Mouse (Mus musculus) hindbrain, embryonic 11.5 days (tissue): Measurements from ENCODE around the gene Opcml. TPM values are rescaled to one million over a fixed set of nuclear protein-coding genes. Genes with fewer than 3 reads are reported as not detected.

Experiments used
- ATAC-seq: fragments of 200-750 bp; cut with Nextera tagmentation; 2 replicates; pipeline ENCODE4 v1.8.0; 2017; ENCODE audit warnings: mild to moderate bottlenecking, moderate TSS enrichment, moderate library complexity; ENCODE audit not compliant: low FRiP score
- DNase-seq: peaks from one replicate; pipeline ENCODE4 v3.0.0-alpha.2; 2015; ENCODE audit warnings: low spot score
- H3K27ac ChIP-seq: fragments of 300-500 bp; sonication (generic); 2 replicates; pipeline ENCODE4 v1.5.1; 2014; ENCODE audit warnings: mild to moderate bottlenecking, low read depth, low read length
- H3K27me3 ChIP-seq: fragments of 300-500 bp; sonication (generic); 2 replicates; pipeline ENCODE4 v1.6.1; 2014; ENCODE audit warnings: mild to moderate bottlenecking, low read length, moderate library complexity, mixed read lengths; ENCODE audit not compliant: control insufficient read depth, insufficient read depth
- H3K36me3 ChIP-seq: fragments of 300-500 bp; sonication (generic); 2 replicates; pipeline ENCODE4 v1.6.1; 2014; ENCODE audit warnings: mild to moderate bottlenecking, low read length, moderate library complexity, mixed read lengths; ENCODE audit not compliant: control insufficient read depth, insufficient read depth
- H3K4me1 ChIP-seq: fragments of 300-500 bp; sonication (generic); replicated peaks from 2 replicates; pipeline ENCODE4 v1.6.1; 2014; ENCODE audit warnings: low read length, mixed read lengths; ENCODE audit not compliant: control insufficient read depth, insufficient read depth
- H3K4me2 ChIP-seq: fragments of 300-500 bp; sonication (generic); replicated peaks from 2 replicates; pipeline ENCODE4 v1.6.1; 2014; ENCODE audit warnings: mild to moderate bottlenecking, low read depth, low read length
- H3K4me3 ChIP-seq: fragments of 300-500 bp; sonication (generic); 2 replicates; pipeline ENCODE4 v1.5.1; 2014; ENCODE audit warnings: low read depth, low read length
- H3K9ac ChIP-seq: fragments of 300-500 bp; sonication (generic); 2 replicates; pipeline ENCODE4 v1.6.1; 2014; ENCODE audit warnings: low read depth, low read length
- H3K9me3 ChIP-seq: fragments of 300-500 bp; sonication (generic); 2 replicates; pipeline ENCODE4 v1.6.1; 2016; ENCODE audit warnings: low read length; ENCODE audit not compliant: control insufficient read depth
- WGBS: fragments of 180-500 bp; shearing (Covaris S2); extraction: QIAGEN DNeasy Blood & Tissue Kit; methylation state at CpG from one replicate; pipeline ENCODE4 v1.1.7; 2014; 5-methylcytosine and 5-hydroxymethylcytosine counted together
- polyA plus RNA-seq: library from polyadenylated mRNA; unstranded; fragments of >200 nt; fragmentation: Nextera tagmentation; extraction: Ambion mirVana; gene quantifications from 2 replicates; pipeline ENCODE4 v1.2.1, GENCODE M21; 2014

The Opcml gene
- polyA plus RNA-seq, 1 experiment from 2014 or later: 5.7 TPM

GRCm38 (mm10) chr9:28453062-28453461, 662.5 kb downstream of the Opcml start:
- no peaks in the 10 kb centered on the region for H3K4me1 ChIP-seq
- no peak overlapping the region for H3K9ac ChIP-seq
- no peak overlapping the region for H3K27ac ChIP-seq
- no peaks in the 10 kb centered on the region for H3K27me3 ChIP-seq
- H3K4me3 ChIP-seq: no peak overlapping the region
- WGBS: 91% methylated on average over 2 of the region's 2 CpGs
- DNase-seq (no peak), ATAC-seq (no peak)
- no peaks in the 10 kb centered on the region for H3K36me3 ChIP-seq
- no peaks in the 10 kb centered on the region for H3K9me3 ChIP-seq
- H3K4me2 ChIP-seq: no peak overlapping the region

DNA sequence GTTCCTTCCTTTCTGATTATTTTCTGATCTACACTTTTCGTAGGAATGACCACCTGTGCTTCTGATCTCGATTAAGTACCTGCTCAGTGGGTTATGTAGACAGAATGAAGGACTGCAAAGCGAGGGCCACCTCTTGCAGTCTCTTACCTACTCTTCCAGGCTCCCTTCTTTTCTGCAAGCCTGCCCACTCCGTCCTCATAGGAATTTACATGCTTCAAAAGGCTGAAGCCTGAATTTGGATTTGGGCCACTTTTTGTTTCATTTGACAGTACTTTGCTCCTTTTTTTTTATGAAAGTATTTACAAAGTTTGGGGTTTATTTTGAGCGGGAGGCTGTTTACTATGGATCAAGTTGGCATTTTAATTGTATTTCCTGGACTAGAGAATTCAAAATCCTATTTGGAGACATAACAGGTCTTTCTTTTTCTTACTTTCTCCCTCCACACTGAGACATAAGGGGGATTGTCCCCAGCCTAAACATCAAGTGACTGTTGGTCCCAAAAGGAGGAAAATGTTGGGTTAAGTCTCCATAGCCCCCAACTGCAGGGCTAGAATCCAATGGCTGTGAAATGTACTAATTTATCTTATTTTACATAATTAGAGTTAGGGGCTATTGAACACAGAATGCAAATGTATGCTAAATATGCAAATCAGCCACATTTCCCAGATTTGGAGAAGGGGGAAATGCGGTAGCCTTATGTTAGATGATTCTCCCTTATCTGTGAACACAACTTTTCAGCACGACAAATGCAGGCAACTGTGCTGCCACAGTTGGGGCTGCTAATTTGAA, 667.6 kb downstream of the Opcml start:
- DNase-seq: no peak
- H3K36me3 ChIP-seq: no peaks in the 10 kb centered on the region
- no peak overlapping the region for H3K9ac ChIP-seq
- WGBS: 80% methylated on average over 7 of the region's 7 CpGs
- ATAC-seq: no peak
- no peak overlapping the region for H3K4me3 ChIP-seq
- no peak overlapping the region for H3K27ac ChIP-seq
- H3K27me3 ChIP-seq: no peaks in the 10 kb centered on the region
- no peaks in the 10 kb centered on the region for H3K4me1 ChIP-seq
- H3K9me3 ChIP-seq: no peaks in the 10 kb centered on the region
- H3K4me2 ChIP-seq: no peak overlapping the region

DNA sequence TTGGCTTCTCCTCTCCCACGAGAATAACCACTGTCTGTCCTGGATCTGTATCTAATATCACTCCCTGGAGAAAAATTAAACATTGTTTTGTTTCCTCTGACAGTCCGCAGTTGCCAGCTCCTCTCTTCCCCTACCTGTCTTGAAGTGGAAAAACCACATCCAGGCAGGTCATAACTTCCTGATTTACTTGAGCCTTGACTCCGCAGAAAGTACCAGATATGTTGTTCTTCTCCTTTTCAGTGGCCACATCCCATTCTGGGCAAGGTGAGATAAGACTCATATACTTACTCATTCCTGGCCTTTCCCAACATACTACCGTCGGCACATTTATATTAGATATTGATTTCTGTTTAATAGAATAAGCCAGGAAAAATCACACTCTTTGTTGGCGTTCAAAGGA, 673.0 kb downstream of the Opcml start:
- Histone ChIP-seq H3K27ac (no peak overlapping the region), H3K4me1 (no peaks in the 10 kb centered on the region), H3K9me3 (no peaks in the 10 kb centered on the region), H3K27me3 (no peaks in the 10 kb centered on the region), H3K36me3 (no peaks in the 10 kb centered on the region), H3K9ac (no peak overlapping the region), H3K4me3 (no peak overlapping the region), H3K4me2 (no peak overlapping the region)
- DNase-seq: no peak
- ATAC-seq: no peak
- 81% methylated on average over 6 of the region's 6 CpGs for WGBS

- DNase-seq (no peak), ATAC-seq (no peak)
- Histone ChIP-seq H3K27me3 (no peaks in the 10 kb centered on the region), H3K9ac (no peak overlapping the region), H3K27ac (no peak overlapping the region), H3K4me2 (no peak overlapping the region), H3K36me3 (no peaks in the 10 kb centered on the region), H3K4me3 (no peak overlapping the region), H3K9me3 (no peaks in the 10 kb centered on the region), H3K4me1 (no peaks in the 10 kb centered on the region)
- 91% methylated on average over 6 of the region's 6 CpGs for WGBS
Measured at GRCm38 (mm10) chr9:28469419-28469818, 678.8 kb downstream of the Opcml start.

GRCm38 (mm10) chr9:28471501-28471900, 680.9 kb downstream of the Opcml start:
- no peak overlapping the region for H3K9ac ChIP-seq
- no peak overlapping the region for H3K4me3 ChIP-seq
- H3K27ac ChIP-seq: no peak overlapping the region
- 48% methylated on average over 4 of the region's 4 CpGs for WGBS
- no peaks in the 10 kb centered on the region for H3K36me3 ChIP-seq
- no peak overlapping the region for H3K4me2 ChIP-seq
- DNase-seq (no peak), ATAC-seq (no peak)
- H3K9me3 ChIP-seq: no peaks in the 10 kb centered on the region
- H3K27me3 ChIP-seq: no peaks in the 10 kb centered on the region
- no peaks in the 10 kb centered on the region for H3K4me1 ChIP-seq

DNA sequence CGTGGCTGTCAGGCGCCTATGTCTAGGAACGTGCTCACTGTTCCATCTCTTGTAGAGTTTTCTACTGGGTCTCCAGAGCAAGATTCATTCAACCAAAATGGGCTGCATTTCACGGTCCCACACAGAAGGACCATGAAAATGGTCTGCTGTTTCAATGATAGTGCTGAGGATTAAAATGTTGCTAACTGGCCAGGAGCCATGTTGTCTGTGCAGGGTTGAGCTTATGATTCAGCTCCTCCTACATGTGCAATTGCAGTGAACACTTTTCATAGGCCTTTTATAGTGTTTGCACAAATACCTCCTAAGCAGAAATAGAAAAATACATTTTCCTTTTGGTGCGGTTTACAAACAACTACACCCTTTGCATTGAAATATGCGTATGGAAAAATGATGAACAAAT, 684.0 kb downstream of the Opcml start:
- H3K9ac ChIP-seq: no peak overlapping the region
- ATAC-seq (no peak), DNase-seq (no peak)
- H3K27me3 ChIP-seq: no peaks in the 10 kb centered on the region
- no peaks in the 10 kb centered on the region for H3K36me3 ChIP-seq
- H3K4me1 ChIP-seq: no peaks in the 10 kb centered on the region
- WGBS: 93% methylated on average over 6 of the region's 6 CpGs
- no peak overlapping the region for H3K4me2 ChIP-seq
- H3K4me3 ChIP-seq: no peak overlapping the region
- no peak overlapping the region for H3K27ac ChIP-seq
- no peaks in the 10 kb centered on the region for H3K9me3 ChIP-seq

- DNase-seq (no peak), ATAC-seq (no peak)
- no peak overlapping the region for H3K9ac ChIP-seq
- no peak overlapping the region for H3K4me3 ChIP-seq
- H3K4me1 ChIP-seq: no peaks in the 10 kb centered on the region
- no peaks in the 10 kb centered on the region for H3K27me3 ChIP-seq
- H3K9me3 ChIP-seq: no peaks in the 10 kb centered on the region
- H3K27ac ChIP-seq: no peak overlapping the region
- no peak overlapping the region for H3K4me2 ChIP-seq
- 77% methylated on average over 4 of the region's 4 CpGs for WGBS
- H3K36me3 ChIP-seq: no peaks in the 10 kb centered on the region
Measured at GRCm38 (mm10) chr9:28481261-28481660, 690.7 kb downstream of the Opcml start.

DNA sequence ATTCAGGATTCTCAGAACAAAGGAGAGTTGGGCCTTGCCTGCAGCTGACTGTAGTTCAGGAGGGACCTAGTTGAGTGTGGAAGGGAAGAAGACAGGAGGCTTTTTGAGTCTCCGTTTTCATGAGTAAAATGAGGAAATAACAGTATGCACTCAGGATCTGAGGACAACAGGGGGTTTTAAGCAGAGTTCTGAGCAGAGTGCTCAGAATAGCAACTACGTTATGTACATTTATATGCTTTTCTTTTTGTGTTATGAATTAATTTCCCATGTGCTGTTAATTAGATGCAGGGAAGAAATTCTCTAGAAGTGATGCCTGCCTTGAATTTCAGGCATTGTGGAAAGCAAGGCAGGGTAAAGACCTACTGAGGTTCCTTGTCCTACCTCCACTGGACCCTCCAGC, 697.9 kb downstream of the Opcml start:
- Histone ChIP-seq H3K9me3 (no peaks in the 10 kb centered on the region), H3K36me3 (no peaks in the 10 kb centered on the region), H3K27me3 (no peaks in the 10 kb centered on the region), H3K4me3 (no peak overlapping the region), H3K9ac (no peak overlapping the region), H3K4me1 (no peaks in the 10 kb centered on the region), H3K4me2 (no peak overlapping the region), H3K27ac (no peak overlapping the region)
- WGBS: 79% methylated on average over 2 of the region's 2 CpGs
- ATAC-seq: no peak
- DNase-seq: no peak

DNA sequence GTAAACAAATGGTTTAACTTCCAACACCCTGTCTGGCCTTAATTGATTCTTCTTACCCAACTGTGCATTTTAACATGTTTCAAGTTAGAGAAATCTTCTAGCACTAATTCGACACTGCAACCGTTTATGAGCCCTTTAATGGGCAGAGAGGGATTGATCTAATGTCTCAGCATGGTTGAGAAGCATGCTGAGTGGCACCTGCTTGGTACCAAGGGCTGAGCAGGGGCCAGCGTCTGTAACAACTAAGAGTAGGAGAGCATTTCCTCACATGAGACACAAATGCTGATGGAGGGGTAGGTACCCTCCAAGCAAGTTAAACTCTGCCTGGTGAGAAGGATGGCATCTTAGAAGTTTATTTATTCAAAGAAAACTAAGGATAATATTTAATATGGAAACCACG, 699.3 kb downstream of the Opcml start:
- Histone ChIP-seq H3K4me3 (no peak overlapping the region), H3K9ac (no peak overlapping the region), H3K4me1 (no peaks in the 10 kb centered on the region), H3K27me3 (no peaks in the 10 kb centered on the region), H3K4me2 (no peak overlapping the region), H3K27ac (no peak overlapping the region), H3K36me3 (no peaks in the 10 kb centered on the region), H3K9me3 (no peaks in the 10 kb centered on the region)
- DNase-seq (no peak), ATAC-seq (no peak)
- 84% methylated on average over 4 of the region's 4 CpGs for WGBS
